Mouse (Mus musculus) hindbrain, embryonic 12.5 days (tissue): ENCODE results near the gene Mllt3. TPM values are rescaled to one million over a fixed set of nuclear protein-coding genes. Genes with fewer than 3 reads are reported as not detected.

Source experiments
- ATAC-seq: fragments of 200-750 bp; cut with Nextera tagmentation; 2 replicates; pipeline ENCODE4 v1.8.0; 2017; ENCODE audit warnings: moderate TSS enrichment; ENCODE audit not compliant: low FRiP score
- H3K27ac ChIP-seq: fragments of 300-500 bp; sonication (generic); 2 replicates; pipeline ENCODE4 v1.5.1; 2016; ENCODE audit warnings: mild to moderate bottlenecking
- H3K27me3 ChIP-seq: fragments of 300-500 bp; sonication (generic); 2 replicates; pipeline ENCODE4 v1.6.1; 2016; ENCODE audit warnings: mild to moderate bottlenecking
- H3K36me3 ChIP-seq: fragments of 300-500 bp; sonication (generic); 2 replicates; pipeline ENCODE4 v1.6.1; 2016; ENCODE audit warnings: mild to moderate bottlenecking
- H3K4me1 ChIP-seq: fragments of 300-500 bp; sonication (generic); 2 replicates; pipeline ENCODE4 v1.6.1; 2016
- H3K4me2 ChIP-seq: fragments of 300-500 bp; sonication (generic); replicated peaks from 2 replicates; pipeline ENCODE4 v1.6.1; 2016; ENCODE audit warnings: mild to moderate bottlenecking
- H3K4me3 ChIP-seq: fragments of 300-500 bp; sonication (generic); 2 replicates; pipeline ENCODE4 v1.5.1; 2016; ENCODE audit warnings: mild to moderate bottlenecking
- H3K9ac ChIP-seq: fragments of 300-500 bp; sonication (generic); 2 replicates; pipeline ENCODE4 v1.6.1; 2016; ENCODE audit warnings: mild to moderate bottlenecking, moderate library complexity
- H3K9me3 ChIP-seq: fragments of 300-500 bp; sonication (generic); replicated peaks from 2 replicates; pipeline ENCODE4 v1.6.1; 2016; ENCODE audit warnings: mild to moderate bottlenecking
- WGBS: fragments of 180-500 bp; shearing (Covaris S2); methylation state at CpG from one replicate; pipeline ENCODE4 v1.1.7; 2016; 5-methylcytosine and 5-hydroxymethylcytosine counted together
- polyA plus RNA-seq: library from polyadenylated mRNA; unstranded; fragments of >200 nt; fragmentation: Nextera tagmentation; extraction: Ambion mirVana; gene quantifications from 2 replicates; pipeline ENCODE4 v1.2.1, GENCODE M21; 2016

Mllt3 gene
- polyA plus RNA-seq, 1 experiment from 2014 or later = 103 TPM

DNA sequence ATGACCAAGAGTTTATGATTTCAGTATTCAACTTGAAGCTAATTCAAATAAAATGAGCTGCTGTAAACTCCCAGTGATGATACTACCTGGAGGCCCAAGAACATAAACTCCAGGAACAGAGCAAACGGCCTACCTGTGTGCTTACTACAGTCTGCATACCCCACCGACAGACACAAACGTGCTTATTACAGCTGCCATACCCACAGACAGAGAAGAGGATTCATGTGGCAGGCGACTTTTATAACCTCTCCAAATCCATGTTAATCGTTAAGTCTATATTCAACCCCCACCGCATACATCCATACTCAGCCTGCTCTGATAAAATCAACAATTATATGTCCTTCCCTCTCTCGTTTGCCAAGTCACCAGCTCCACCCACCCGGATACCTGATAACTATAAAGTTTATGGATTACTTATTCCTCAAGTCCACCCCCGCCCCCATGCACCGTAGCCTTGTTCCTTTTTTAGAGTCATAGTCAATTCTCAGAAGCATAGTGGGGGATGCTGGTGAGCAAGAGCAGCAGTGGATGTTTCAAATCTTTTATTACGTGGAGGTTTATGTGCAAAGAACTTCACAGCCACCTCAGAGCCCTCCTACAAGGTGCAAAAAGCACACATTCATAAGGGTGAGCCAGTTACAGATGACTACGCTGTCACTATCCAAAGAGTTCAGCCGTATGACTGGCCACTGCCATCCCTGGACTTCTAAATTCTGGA lies 70.0 kb downstream of the Mllt3 start:
- Histone ChIP-seq H3K27ac (no peak overlapping the region), H3K4me3 (no peak overlapping the region), H3K4me2 (no peak overlapping the region), H3K36me3 (no peaks in the 10 kb centered on the region), H3K9me3 (no peaks in the 10 kb centered on the region), H3K9ac (no peak overlapping the region), H3K27me3 (no peaks in the 10 kb centered on the region), H3K4me1 (no peaks in the 10 kb centered on the region)
- no peak for ATAC-seq
- 92% methylated on average over 13 of the region's 13 CpGs for WGBS

DNA sequence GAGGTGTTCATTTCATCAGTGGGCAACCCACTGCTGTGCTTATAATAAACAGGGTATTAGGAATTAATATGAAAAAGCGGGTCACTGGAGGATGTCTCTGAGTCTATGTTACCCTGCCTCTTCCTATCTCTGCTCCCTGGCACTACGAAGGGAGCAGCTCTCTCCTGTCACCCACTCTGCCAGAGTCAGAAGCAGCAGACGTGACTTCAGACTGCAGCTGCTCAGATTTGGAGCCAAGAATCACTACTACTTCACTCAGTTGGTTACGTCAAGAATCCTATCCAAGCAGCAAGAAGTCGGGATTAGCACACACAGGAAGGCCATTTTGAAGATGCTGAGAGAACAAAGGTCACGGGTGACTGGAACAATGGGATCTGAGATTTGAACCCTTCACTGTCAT lies 71.3 kb downstream of the Mllt3 start:
- Histone ChIP-seq H3K9ac (no peak overlapping the region), H3K27me3 (no peaks in the 10 kb centered on the region), H3K4me2 (no peak overlapping the region), H3K4me3 (no peak overlapping the region), H3K9me3 (no peaks in the 10 kb centered on the region), H3K27ac (no peak overlapping the region), H3K36me3 (no peaks in the 10 kb centered on the region), H3K4me1 (no peaks in the 10 kb centered on the region)
- 83% methylated on average over 6 of the region's 6 CpGs for WGBS
- no peak for ATAC-seq

DNA sequence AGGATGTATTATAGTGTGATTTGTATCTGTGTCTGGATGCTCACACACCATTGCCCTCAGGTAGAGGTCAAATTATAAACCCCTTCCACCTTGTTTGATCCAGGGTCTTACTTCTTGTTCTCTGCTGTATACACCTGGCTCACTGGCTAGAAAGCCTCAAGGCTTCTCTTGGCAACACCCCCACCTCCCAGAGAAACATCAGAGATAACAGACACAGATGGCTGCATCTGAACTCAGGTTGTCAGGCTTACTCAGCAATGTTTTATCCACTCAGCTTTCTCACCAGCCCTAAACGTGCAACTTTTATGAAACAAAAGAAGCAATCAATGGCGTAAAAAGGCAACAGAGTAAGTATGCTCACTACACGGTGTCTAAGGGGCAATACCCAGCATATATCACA lies 75.3 kb downstream of the Mllt3 start:
- Histone ChIP-seq H3K36me3 (no peaks in the 10 kb centered on the region), H3K4me2 (no peak overlapping the region), H3K27me3 (no peaks in the 10 kb centered on the region), H3K4me3 (no peak overlapping the region), H3K9me3 (no peaks in the 10 kb centered on the region), H3K27ac (no peak overlapping the region), H3K9ac (no peak overlapping the region), H3K4me1 (peaks cover 8% of the 10 kb centered on the region)
- ATAC-seq = no peak
- 80% methylated on average over 3 of the region's 3 CpGs for WGBS

DNA sequence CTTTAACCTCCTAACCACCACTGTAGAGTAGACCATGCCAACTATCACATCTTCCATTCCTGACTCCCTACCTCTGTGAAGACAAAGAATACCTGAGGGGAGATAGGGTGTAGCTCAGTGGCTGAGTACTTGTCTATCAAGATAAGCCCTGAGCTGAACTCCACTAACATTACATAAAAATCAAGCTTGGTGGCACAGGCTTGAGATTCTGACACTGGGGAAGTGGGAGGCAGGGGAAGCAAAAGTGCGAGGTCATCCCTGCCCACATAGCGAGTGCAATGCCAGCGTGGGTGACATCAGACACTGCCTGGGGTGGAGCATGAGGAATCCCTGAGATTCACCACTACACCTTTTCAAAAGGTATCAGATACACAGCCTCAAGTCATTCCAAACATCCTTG lies 76.0 kb downstream of the Mllt3 start:
- no peak overlapping the region for H3K27ac ChIP-seq
- H3K4me1 ChIP-seq = peaks cover 8% of the 10 kb centered on the region
- no peaks in the 10 kb centered on the region for H3K27me3 ChIP-seq
- H3K9me3 ChIP-seq = no peaks in the 10 kb centered on the region
- H3K36me3 ChIP-seq = no peaks in the 10 kb centered on the region
- ATAC-seq = no peak
- no peak overlapping the region for H3K4me2 ChIP-seq
- WGBS = 96% methylated on average over 3 of the region's 3 CpGs
- H3K4me3 ChIP-seq = no peak overlapping the region
- H3K9ac ChIP-seq = no peak overlapping the region

DNA sequence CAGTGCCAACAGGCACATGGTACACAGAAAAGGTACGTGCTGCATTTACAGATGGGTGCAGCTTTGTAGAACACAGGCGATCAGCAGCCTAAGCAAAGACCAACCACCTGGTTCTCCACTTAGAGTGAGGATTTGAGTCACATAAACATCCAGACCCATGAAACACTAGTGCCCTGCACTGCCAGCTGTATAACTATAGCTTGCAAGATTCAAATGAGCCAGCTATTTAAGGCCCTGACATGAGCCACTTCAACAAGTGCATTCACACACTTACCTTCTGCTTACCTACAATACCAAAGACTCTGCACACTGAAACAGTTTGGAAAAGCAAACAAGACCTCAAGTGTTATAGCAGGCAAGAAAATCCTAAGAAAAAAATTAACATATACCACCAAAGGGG lies 78.0 kb downstream of the Mllt3 start:
- Histone ChIP-seq H3K4me1 (peaks cover 8% of the 10 kb centered on the region), H3K27me3 (no peaks in the 10 kb centered on the region), H3K36me3 (no peaks in the 10 kb centered on the region), H3K9me3 (no peaks in the 10 kb centered on the region), H3K9ac (no peak overlapping the region), H3K4me2 (no peak overlapping the region), H3K27ac (no peak overlapping the region), H3K4me3 (no peak overlapping the region)
- WGBS = 90% methylated on average over 2 of the region's 2 CpGs
- no peak for ATAC-seq

DNA sequence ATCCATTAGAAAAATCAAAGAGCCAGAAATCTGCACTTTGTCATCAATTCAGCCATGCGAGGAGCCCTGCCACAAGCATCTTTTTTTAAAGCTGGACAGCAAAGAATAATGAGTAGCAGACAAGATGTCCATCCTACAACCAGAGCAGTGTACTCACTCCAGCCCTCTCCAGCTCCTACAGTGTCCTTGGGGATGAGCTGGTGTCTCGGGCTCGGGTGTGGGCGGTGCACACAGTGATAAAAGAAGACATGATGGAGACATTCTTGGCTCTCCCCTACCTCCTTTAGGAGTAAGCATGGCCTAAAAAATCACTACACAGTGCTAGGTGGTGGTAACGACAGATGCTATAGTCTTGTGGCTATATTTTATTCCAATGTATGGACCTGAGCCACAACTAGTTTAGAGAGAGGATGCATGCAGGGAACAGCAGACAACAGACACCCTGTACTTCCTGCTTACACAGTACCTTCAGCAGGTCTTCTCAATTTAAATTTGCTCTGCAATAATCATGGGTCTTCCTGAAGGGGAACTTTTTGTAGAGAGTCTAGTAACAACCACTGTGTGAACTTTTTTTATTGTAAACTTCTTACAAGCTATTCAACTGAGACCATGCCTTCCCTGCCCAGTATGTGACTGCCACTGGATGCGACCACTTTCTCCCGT lies 78.6 kb downstream of the Mllt3 start:
- Histone ChIP-seq H3K27me3 (no peaks in the 10 kb centered on the region), H3K4me3 (no peak overlapping the region), H3K4me1 (peaks cover 8% of the 10 kb centered on the region), H3K9ac (no peak overlapping the region), H3K36me3 (no peaks in the 10 kb centered on the region), H3K4me2 (no peak overlapping the region), H3K27ac (no peak overlapping the region), H3K9me3 (no peaks in the 10 kb centered on the region)
- 77% methylated on average over 7 of the region's 7 CpGs for WGBS
- 0 out of 2 replicates have a peak, but pooled peaks have one; percentile 43 for ATAC-seq

DNA sequence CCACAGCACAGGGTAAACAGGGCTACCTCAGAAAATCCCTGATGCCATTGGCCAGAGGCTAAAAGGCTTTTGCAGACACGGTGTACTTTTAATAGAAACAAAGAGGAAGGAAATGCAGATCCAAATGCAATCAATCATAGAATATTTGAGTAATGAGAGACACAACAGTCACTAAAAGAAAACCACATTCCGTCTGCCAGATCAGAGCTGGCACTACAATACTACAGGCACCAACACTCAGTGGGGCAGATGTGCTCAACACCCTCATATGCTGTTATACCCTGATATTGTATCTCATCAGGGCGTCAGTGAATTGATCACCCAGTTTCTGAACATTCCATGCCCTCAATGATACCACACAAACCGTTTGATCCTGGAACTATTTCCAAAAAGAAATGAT lies 79.4 kb downstream of the Mllt3 start:
- H3K9me3 ChIP-seq = no peaks in the 10 kb centered on the region
- H3K4me1 ChIP-seq = peaks cover 8% of the 10 kb centered on the region
- H3K4me2 ChIP-seq = no peak overlapping the region
- no peak overlapping the region for H3K4me3 ChIP-seq
- no peak overlapping the region for H3K9ac ChIP-seq
- H3K36me3 ChIP-seq = no peaks in the 10 kb centered on the region
- ATAC-seq = no peak
- H3K27me3 ChIP-seq = no peaks in the 10 kb centered on the region
- 82% methylated on average over 4 of the region's 4 CpGs for WGBS
- no peak overlapping the region; the same call in 1 of the 2 replicates for H3K27ac ChIP-seq

DNA sequence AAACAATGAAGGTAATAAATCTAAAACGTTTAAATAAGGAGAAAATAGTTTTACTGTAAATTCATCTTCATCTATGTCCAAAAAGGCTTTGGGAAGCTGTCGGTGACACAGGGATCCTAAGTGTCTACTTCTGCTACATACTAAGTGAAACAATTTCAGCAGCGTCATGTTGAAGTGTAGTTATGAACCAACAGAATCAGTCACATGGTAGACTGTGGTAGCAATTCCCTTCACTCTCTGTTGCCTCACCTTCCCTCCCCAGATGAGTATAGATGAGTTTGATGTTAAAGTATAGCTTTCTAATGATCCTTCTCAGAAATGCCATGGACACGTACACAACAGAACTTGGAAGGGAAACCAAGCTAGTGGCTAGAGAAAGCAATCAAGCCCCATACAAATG lies 79.9 kb downstream of the Mllt3 start:
- 87% methylated on average over 4 of the region's 4 CpGs for WGBS
- ATAC-seq = no peak
- no peak overlapping the region for H3K27ac ChIP-seq

DNA sequence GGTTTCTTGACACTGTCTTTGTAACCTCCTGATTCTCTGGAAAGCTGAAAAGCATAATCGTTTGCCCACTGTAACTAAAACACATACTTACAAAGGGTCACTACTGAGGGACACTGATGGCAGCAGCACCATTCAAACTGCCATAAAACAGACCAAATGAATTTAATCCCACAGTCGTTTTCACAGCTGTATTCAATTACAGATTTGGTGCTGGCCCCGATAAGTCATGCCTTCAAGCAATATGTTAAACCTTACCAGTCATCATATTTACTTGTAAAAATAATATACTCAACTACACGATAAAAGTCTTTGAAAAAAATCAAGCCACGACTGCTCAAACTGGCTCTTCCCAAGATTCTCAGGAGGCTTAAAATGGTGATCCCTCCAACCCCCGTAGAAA lies 83.7 kb downstream of the Mllt3 start:
- Histone ChIP-seq H3K9me3 (no peaks in the 10 kb centered on the region), H3K27me3 (no peaks in the 10 kb centered on the region), H3K27ac (no peak overlapping the region), H3K4me3 (no peak overlapping the region), H3K36me3 (no peaks in the 10 kb centered on the region), H3K4me1 (peaks cover 2% of the 10 kb centered on the region; the same call in 1 of the 2 replicates), H3K9ac (no peak overlapping the region), H3K4me2 (no peak overlapping the region)
- WGBS = 72% methylated on average over 6 of the region's 6 CpGs
- ATAC-seq = no peak

More for the DNA sequence above, 79.9 kb downstream of the Mllt3 start:
- Histone ChIP-seq H3K9ac (no peak overlapping the region), H3K27me3 (no peaks in the 10 kb centered on the region), H3K4me1 (peaks cover 8% of the 10 kb centered on the region), H3K4me3 (no peak overlapping the region), H3K4me2 (no peak overlapping the region), H3K9me3 (no peaks in the 10 kb centered on the region), H3K36me3 (no peaks in the 10 kb centered on the region)

DNA sequence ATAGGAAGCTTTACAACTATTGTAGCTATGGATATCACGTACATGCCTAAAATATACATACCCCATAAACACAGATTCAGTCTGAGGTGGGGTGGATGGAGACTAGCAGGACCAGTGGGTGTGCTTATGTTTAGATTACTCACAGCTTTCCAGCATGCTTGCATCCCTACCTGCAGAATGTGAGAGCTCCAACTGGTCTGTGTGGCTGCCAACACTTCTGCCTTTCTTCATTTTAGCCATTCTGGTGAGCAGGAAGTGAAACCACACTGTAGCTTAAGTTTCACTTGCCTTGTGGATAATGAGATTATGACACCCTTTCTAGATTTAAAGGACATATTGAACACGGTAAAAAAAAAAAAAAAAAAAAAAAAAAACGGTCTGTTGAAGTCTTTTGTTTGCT lies 88.8 kb downstream of the Mllt3 start:
- WGBS = 69% methylated on average over 3 of the region's 3 CpGs
- H3K4me3 ChIP-seq = no peak overlapping the region
- no peak for ATAC-seq
- H3K9ac ChIP-seq = no peak overlapping the region
- no peaks in the 10 kb centered on the region for H3K9me3 ChIP-seq
- peaks cover 6% of the 10 kb centered on the region for H3K4me1 ChIP-seq
- H3K36me3 ChIP-seq = no peaks in the 10 kb centered on the region
- H3K27me3 ChIP-seq = no peaks in the 10 kb centered on the region
- H3K4me2 ChIP-seq = no peak overlapping the region
- H3K27ac ChIP-seq = no peak overlapping the region

DNA sequence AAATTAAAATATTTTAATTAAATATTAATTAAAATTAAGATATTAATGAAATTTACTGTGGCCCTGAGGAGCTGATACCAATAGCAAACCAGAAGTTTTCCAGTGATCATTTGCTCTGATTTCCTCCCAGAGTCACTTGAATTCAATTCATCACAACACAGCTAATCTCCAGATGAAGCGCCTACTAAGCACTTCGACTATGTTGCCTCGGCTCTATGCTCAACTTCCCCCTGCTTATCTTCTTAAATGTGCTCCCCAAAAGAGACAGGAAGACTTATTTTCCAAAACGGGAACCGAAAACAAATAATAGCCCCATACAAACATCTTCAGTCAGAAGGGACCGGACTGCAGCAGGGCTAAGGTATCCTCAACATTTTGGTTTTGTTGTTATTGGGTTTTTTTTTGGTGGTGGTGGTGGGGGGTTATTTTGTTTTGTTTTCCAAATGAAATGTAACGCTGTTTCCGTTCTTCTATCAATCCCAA lies 90.2 kb downstream of the Mllt3 start:
- Histone ChIP-seq H3K4me2 (no peak overlapping the region), H3K36me3 (no peaks in the 10 kb centered on the region), H3K27me3 (no peaks in the 10 kb centered on the region), H3K9me3 (no peaks in the 10 kb centered on the region), H3K4me1 (peaks cover 6% of the 10 kb centered on the region), H3K27ac (no peak overlapping the region), H3K4me3 (no peak overlapping the region), H3K9ac (no peak overlapping the region)
- ATAC-seq = no peak
- 76% methylated on average over 8 of the region's 8 CpGs for WGBS

DNA sequence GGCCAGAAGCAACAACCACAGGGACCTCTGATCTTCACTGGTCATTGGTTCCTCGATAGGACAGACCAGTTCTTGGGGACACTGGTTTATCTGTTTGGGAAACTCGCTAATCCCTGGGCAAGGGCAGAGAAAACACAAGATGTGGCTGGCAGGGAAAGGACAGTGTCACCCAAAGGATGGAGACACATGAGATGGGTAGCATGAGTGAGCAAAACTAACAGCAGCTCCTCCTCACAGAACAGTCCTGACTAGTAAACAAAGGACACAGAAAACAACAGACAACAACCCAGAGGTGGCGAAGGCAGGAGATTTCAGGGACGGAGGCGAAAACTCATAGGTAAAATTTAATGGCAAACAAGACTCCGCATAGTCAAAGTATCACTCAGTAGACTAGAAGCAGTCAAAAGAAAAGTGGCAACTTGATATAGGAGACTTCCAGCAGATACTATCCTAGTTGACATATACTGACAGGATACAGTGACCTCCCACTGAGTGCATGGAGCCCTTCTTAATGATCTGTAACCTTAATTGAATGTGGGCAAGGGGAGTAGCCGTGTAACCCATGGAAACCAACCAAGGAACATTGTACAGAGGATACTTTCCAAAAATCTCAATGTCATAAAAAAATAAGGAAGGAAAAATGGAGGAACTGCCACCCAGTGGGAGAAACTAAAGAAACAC lies 93.5 kb downstream of the Mllt3 start:
- Histone ChIP-seq H3K9ac (no peak overlapping the region), H3K27ac (no peak overlapping the region), H3K9me3 (no peaks in the 10 kb centered on the region), H3K4me3 (no peak overlapping the region), H3K36me3 (no peaks in the 10 kb centered on the region), H3K4me2 (no peak overlapping the region), H3K4me1 (peaks cover 10% of the 10 kb centered on the region), H3K27me3 (no peaks in the 10 kb centered on the region)
- ATAC-seq = no peak
- WGBS = 87% methylated on average over 7 of the region's 7 CpGs
